Mouse (Mus musculus): ENCODE data around the gene Nagpa. TPM values are rescaled to one million over a fixed set of nuclear protein-coding genes. Genes with fewer than 3 reads are reported as not detected.

Nagpa gene
- polyA plus RNA-seq, 1 experiment, result 12.0 TPM

DNA sequence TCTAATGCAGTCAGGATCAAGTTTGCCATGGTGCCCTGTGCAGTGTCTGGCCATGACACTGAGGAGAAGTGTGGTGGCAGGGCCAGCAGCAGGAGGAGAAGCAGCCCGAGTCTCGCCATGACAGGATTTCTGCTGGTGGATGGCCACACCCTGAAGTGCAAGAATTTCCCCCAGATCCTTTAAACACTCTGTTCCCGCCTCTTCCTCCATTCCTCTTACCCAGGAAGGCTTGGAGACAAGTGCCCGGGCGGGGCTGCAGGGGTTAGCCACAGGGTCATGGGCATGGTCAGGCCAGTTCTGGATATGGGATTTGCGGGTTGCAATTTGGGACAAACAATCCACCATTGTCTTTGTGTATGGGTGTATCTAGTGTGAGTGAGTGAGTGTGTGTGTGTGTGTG lies 18.3 kb upstream of the Nagpa start, which contains the start of gene AU021092:
Gene AU021092 (minus strand): TSS at position 160 of the 400 bp plus-strand sequence.
- Histone ChIP-seq H3K27me3 (ENCODE audit: control insufficient read depth, insufficient read depth, insufficient read length) (peaks cover 5% of the 10 kb centered on the region), H3K4me2 (ENCODE audit: low read depth) (peak within 1 kb of the TSS; percentile 36), H3ac (ENCODE audit: control insufficient read depth, insufficient read length) (no peak within 1 kb of the TSS), H3K36me3 (ENCODE audit: control insufficient read depth, insufficient read depth) (no peaks in the 10 kb centered on the region), H3K4me3 (no peak within 1 kb of the TSS), H3K79me2 (ENCODE audit: control insufficient read depth, insufficient read depth) (no peaks in the 10 kb centered on the region)
- TF ChIP-seq E2F4 (IDR thresholded peaks at IDR 0.05; ENCODE audit: insufficient read depth) (no peak), POLR2AphosphoS2 (IDR thresholded peaks at IDR 0.05; ENCODE audit: insufficient read length, low read depth) (no peak), TCF3 (IDR thresholded peaks at IDR 0.05; ENCODE audit: insufficient read length, low read depth) (no peak), MYOD1 (IDR thresholded peaks at IDR 0.05; ENCODE audit: control insufficient read depth in 1 of 3, insufficient read length in 2 of 3, low read depth in 2 of 3) (no peak), USF1 (IDR thresholded peaks at IDR 0.05; ENCODE audit: low read depth) (no peak)

DNA sequence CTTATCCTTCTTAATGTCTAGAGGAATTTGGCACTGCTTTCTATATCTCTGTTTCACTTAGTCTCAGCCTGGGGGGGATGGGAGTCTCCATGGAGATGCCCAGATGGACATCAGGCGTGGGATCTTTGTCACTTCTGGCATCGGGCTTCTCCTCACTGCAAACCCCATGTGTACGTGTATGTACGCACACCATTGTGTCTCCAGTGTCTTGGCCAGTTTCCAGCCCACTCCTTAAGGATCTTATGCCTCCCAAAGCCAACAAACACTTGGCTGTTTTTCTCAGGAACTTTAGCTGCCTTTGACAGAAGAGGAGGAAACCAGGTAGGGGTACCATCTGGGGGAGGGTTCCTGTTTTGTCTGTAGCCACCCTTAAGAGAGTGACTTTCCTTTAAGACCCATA lies 17.6 kb upstream of the Nagpa start:
- H3K4me3 ChIP-seq, result no peak overlapping the region
- no peak overlapping the region for H3K4me2 ChIP-seq (ENCODE audit: low read depth)
- TF ChIP-seq MYOG (IDR thresholded peaks at IDR 0.05; ENCODE audit: control insufficient read depth in 1 of 3, insufficient read depth in 1 of 3, insufficient read length in 2 of 3, low read depth in 2 of 3) (no peak), TCF12 (IDR thresholded peaks at IDR 0.05; ENCODE audit: insufficient read depth, poor library complexity, severe bottlenecking) (no peak), E2F4 (IDR thresholded peaks at IDR 0.05; ENCODE audit: insufficient read depth) (no peak), POLR2A (IDR thresholded peaks at IDR 0.05; ENCODE audit: insufficient read length, low read depth) (no peak), TCF3 (IDR thresholded peaks at IDR 0.05; ENCODE audit: insufficient read length, low read depth) (no peak), MYOD1 (IDR thresholded peaks at IDR 0.05; ENCODE audit: control insufficient read depth in 1 of 3, insufficient read length in 2 of 3, low read depth in 2 of 3) (no peak), MAX (IDR thresholded peaks at IDR 0.05; ENCODE audit: low read depth) (no peak), USF1 (IDR thresholded peaks at IDR 0.05; ENCODE audit: low read depth) (no peak), CEBPB (IDR thresholded peaks at IDR 0.05; ENCODE audit: insufficient read depth, poor library complexity, severe bottlenecking) (no peak), POLR2AphosphoS2 (IDR thresholded peaks at IDR 0.05; ENCODE audit: insufficient read length, low read depth) (no peak), SRF (IDR thresholded peaks at IDR 0.05; ENCODE audit: control insufficient read depth, insufficient read length, low read depth) (no peak), REST (IDR thresholded peaks at IDR 0.05; ENCODE audit: insufficient read depth, insufficient read length) (no peak)
- H3K36me3 ChIP-seq (ENCODE audit: control insufficient read depth, insufficient read depth), result no peaks in the 10 kb centered on the region
- no peaks in the 10 kb centered on the region for H3K79me2 ChIP-seq (ENCODE audit: control insufficient read depth, insufficient read depth)
- no peak overlapping the region for H3ac ChIP-seq (ENCODE audit: control insufficient read depth, insufficient read length)
- peaks cover 5% of the 10 kb centered on the region for H3K27me3 ChIP-seq (ENCODE audit: control insufficient read depth, insufficient read depth, insufficient read length)

DNA sequence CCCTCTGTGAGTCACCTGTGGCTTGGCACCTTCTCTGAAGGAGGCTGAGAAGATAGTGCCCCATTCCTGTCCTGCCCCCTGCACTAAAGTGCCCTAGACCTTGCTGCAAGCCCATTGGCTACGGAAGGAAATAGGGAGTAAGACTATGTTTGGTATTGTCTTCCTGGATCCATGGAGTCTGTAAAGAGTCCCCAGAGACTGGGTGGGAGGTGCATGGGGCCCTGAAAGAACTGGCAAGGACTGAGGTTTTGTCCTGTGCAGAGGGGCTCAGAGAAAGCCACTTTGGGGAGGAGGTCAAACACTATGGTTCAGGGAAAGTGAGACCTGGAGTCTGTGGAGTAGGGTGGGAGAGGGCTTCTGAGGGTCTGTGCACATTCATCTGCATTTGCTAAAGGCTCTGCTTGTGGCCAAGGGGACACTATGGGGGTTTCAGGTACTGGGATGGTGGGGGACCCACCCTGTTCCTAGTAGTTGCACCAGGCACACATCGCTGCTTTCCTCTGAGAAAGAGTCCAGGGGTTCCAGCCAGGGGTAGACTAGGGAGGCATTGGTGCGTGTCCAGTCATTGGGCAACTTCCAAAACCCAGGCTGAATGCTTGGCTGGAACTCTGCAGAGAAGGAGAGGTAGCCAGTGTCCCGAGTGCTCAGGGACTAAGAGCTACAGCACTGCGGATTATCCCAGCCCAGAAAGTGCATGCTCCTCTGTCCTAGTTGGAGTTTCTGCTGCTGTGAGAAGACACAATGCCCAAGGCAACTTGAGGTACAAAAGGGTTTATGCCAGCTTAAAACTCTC lies 13.7 kb upstream of the Nagpa start:
- Histone ChIP-seq H3K4me3 (no peak overlapping the region), H3K79me2 (ENCODE audit: control insufficient read depth, insufficient read depth) (no peaks in the 10 kb centered on the region), H3K27me3 (ENCODE audit: control insufficient read depth, insufficient read depth, insufficient read length) (peaks cover 5% of the 10 kb centered on the region), H3ac (ENCODE audit: control insufficient read depth, insufficient read length) (no peak overlapping the region), H3K36me3 (ENCODE audit: control insufficient read depth, insufficient read depth) (no peaks in the 10 kb centered on the region), H3K4me2 (ENCODE audit: low read depth) (no peak overlapping the region)
- TF ChIP-seq MAX (IDR thresholded peaks at IDR 0.05; ENCODE audit: low read depth) (no peak), TCF12 (IDR thresholded peaks at IDR 0.05; ENCODE audit: insufficient read depth, poor library complexity, severe bottlenecking) (no peak), TCF3 (IDR thresholded peaks at IDR 0.05; ENCODE audit: insufficient read length, low read depth) (no peak), MYOD1 (IDR thresholded peaks at IDR 0.05; ENCODE audit: control insufficient read depth in 1 of 3, insufficient read length in 2 of 3, low read depth in 2 of 3) (no peak), POLR2AphosphoS2 (IDR thresholded peaks at IDR 0.05; ENCODE audit: insufficient read length, low read depth) (no peak), CEBPB (IDR thresholded peaks at IDR 0.05; ENCODE audit: insufficient read depth, poor library complexity, severe bottlenecking) (no peak), POLR2A (IDR thresholded peaks at IDR 0.05; ENCODE audit: insufficient read length, low read depth) (no peak), USF1 (IDR thresholded peaks at IDR 0.05; ENCODE audit: low read depth) (no peak), E2F4 (IDR thresholded peaks at IDR 0.05; ENCODE audit: insufficient read depth) (no peak), SRF (IDR thresholded peaks at IDR 0.05; ENCODE audit: control insufficient read depth, insufficient read length, low read depth) (no peak)

DNA sequence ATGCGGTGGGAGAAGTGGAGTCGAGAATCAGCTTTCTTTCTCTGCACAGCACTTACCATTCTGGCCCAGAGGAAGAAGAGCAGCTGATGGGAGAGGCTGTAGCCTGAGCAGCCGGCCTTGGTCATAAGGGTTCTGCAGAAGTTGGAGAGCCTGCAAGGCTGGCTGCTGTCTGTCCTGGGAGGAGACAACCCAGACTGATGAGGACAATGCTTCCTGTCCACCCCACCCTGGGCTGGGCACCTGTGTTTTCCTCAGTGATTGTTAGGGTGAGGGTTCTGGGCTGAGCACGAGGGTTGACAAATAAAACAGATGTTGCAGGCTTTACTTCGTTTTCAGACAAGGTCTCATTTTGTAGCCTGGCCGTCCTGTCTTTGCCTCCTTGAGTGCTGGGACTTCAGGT lies 12.9 kb upstream of the Nagpa start:
- no peak overlapping the region for H3ac ChIP-seq (ENCODE audit: control insufficient read depth, insufficient read length)
- no peak overlapping the region for H3K4me3 ChIP-seq
- H3K36me3 ChIP-seq (ENCODE audit: control insufficient read depth, insufficient read depth), result no peaks in the 10 kb centered on the region
- no peak for TF ChIP-seq MYOG (IDR thresholded peaks at IDR 0.05; ENCODE audit: control insufficient read depth in 1 of 3, insufficient read depth in 1 of 3, insufficient read length in 2 of 3, low read depth in 2 of 3)
- TF ChIP-seq POLR2A (IDR thresholded peaks at IDR 0.05; ENCODE audit: insufficient read length, low read depth), result no peak
- no peak for TF ChIP-seq TCF12 (IDR thresholded peaks at IDR 0.05; ENCODE audit: insufficient read depth, poor library complexity, severe bottlenecking)
- no peak overlapping the region for H3K4me2 ChIP-seq (ENCODE audit: low read depth)
- peaks cover 5% of the 10 kb centered on the region for H3K27me3 ChIP-seq (ENCODE audit: control insufficient read depth, insufficient read depth, insufficient read length)
- H3K79me2 ChIP-seq (ENCODE audit: control insufficient read depth, insufficient read depth), result no peaks in the 10 kb centered on the region

DNA sequence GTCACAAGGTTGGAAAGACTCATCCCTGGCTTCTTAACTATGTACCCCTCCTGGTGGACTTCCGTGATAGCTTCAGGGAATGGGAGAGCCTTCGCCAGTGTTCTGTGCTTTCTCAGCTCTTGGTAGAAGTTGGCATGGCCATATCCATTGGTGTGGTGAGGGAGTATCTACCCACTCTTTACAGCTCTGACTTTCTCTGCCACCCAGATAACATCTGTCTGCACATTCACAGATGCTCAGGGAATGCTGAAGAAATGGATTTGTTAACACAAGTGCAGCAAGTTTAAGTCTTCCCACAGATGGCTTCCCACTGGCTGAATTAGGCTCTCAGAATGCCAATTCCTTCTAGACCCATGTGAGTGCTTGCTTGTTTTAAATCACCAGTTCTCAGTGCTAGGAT lies 10.3 kb upstream of the Nagpa start:
- Histone ChIP-seq H3K27me3 (ENCODE audit: control insufficient read depth, insufficient read depth, insufficient read length) (no peaks in the 10 kb centered on the region), H3K4me3 (no peak overlapping the region)

More for the DNA sequence above, 10.3 kb upstream of the Nagpa start:
- no peak overlapping the region for H3ac ChIP-seq (ENCODE audit: control insufficient read depth, insufficient read length)
- no peak for TF ChIP-seq MYOD1 (IDR thresholded peaks at IDR 0.05; ENCODE audit: control insufficient read depth in 1 of 3, insufficient read length in 2 of 3, low read depth in 2 of 3)
- H3K79me2 ChIP-seq (ENCODE audit: control insufficient read depth, insufficient read depth), result no peaks in the 10 kb centered on the region
- no peaks in the 10 kb centered on the region for H3K36me3 ChIP-seq (ENCODE audit: control insufficient read depth, insufficient read depth)
- no peak overlapping the region for H3K4me2 ChIP-seq (ENCODE audit: low read depth)
